Mouse (Mus musculus) intestine, embryonic 14.5 days (tissue): ENCODE measurements around the gene Pcdh15. TPM values are rescaled to one million over a fixed set of nuclear protein-coding genes. Genes with fewer than 3 reads are reported as not detected.

Experiments used
- ATAC-seq: fragments of 200-750 bp; cut with Nextera tagmentation; replicated peaks from 2 replicates; pipeline ENCODE4 v1.8.0; 2017; ENCODE audit warnings: low read depth, moderate number of reproducible peaks, moderate TSS enrichment, moderate library complexity; ENCODE audit not compliant: low FRiP score, low TSS enrichment
- DNase-seq: peaks from one replicate; pipeline ENCODE4 v3.0.0-alpha.2; 2018; ENCODE audit warnings: low spot score
- H3K27ac ChIP-seq: fragments of 300-500 bp; sonication (generic); 2 replicates; pipeline ENCODE4 v1.5.1; 2014; ENCODE audit warnings: low read depth, mild to moderate bottlenecking, control low read depth
- H3K27me3 ChIP-seq: fragments of 300-500 bp; sonication (generic); replicated peaks from 2 replicates; pipeline ENCODE4 v1.6.1; 2014; ENCODE audit warnings: low read length, control low read depth; ENCODE audit not compliant: control insufficient read depth, insufficient read depth
- H3K36me3 ChIP-seq: fragments of 300-500 bp; sonication (generic); 2 replicates; pipeline ENCODE4 v1.6.1; 2014; ENCODE audit warnings: low read length, control low read depth; ENCODE audit not compliant: control insufficient read depth, insufficient read depth
- H3K4me1 ChIP-seq: fragments of 300-500 bp; sonication (generic); replicated peaks from 2 replicates; pipeline ENCODE4 v1.6.1; 2014; ENCODE audit warnings: low read length, control low read depth, mixed read lengths; ENCODE audit not compliant: control insufficient read depth, insufficient read depth
- H3K4me2 ChIP-seq: fragments of 300-500 bp; sonication (generic); 2 replicates; pipeline ENCODE4 v1.6.1; 2014; ENCODE audit warnings: low read length
- H3K4me3 ChIP-seq: fragments of 300-500 bp; sonication (generic); 2 replicates; pipeline ENCODE4 v1.5.1; 2014; ENCODE audit warnings: low read depth, low read length, control low read depth, mixed read lengths
- H3K9ac ChIP-seq: fragments of 300-500 bp; sonication (generic); 2 replicates; pipeline ENCODE4 v1.6.1; 2014; ENCODE audit warnings: mild to moderate bottlenecking, low read length
- H3K9me3 ChIP-seq: fragments of 300-500 bp; sonication (generic); 2 replicates; pipeline ENCODE4 v1.6.1; 2016; ENCODE audit warnings: low read length, control low read depth; ENCODE audit not compliant: control insufficient read depth
- WGBS: fragments of 180-500 bp; shearing (Covaris S2); extraction: QIAGEN DNeasy Blood & Tissue Kit; methylation state at CpG from one replicate; pipeline ENCODE4 v1.1.7; 2014; 5-methylcytosine and 5-hydroxymethylcytosine counted together
- polyA plus RNA-seq: library from polyadenylated mRNA; unstranded; fragments of >200 nt; fragmentation: Nextera tagmentation; extraction: Ambion mirVana; gene quantifications from 2 replicates; pipeline ENCODE4 v1.2.1, GENCODE M21; 2014

Gene Pcdh15
- polyA plus RNA-seq, 1 experiment from 2014 or later = 2.6 TPM

GRCm38 (mm10) chr10:74569603-74570002, 1470.5 kb downstream of the Pcdh15 start:
- WGBS = 61% methylated on average over 3 of the region's 3 CpGs

DNA sequence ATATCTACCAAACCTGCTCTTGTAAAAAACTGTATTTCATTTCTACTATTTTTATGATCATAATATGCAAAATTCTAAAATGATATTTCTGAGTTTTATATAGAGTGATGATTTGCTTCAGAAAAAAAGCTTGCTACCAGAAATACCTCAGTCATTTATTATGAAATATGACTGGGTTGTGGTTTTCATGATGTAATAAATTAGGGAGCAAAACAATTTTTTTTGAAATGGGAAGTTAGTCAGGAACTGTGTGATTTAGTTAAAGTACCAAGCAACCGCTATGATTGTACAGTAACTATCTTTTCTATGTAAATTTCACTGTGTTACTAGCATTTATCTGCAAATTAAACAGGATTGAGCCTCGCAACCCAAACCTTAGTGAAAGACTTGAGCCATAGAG, 1480.8 kb downstream of the Pcdh15 start:
- ATAC-seq (no peak), DNase-seq (no peak)
- Histone ChIP-seq H3K4me2 (no peak overlapping the region), H3K4me1 (no peaks in the 10 kb centered on the region), H3K27me3 (no peaks in the 10 kb centered on the region), H3K27ac (no peak overlapping the region), H3K36me3 (no peaks in the 10 kb centered on the region), H3K9me3 (no peaks in the 10 kb centered on the region), H3K4me3 (no peak overlapping the region), H3K9ac (no peak overlapping the region)
- WGBS = 83% methylated on average over 2 of the region's 2 CpGs

More at GRCm38 (mm10) chr10:74569603-74570002, 1470.5 kb downstream of the Pcdh15 start:
- no peak for DNase-seq
- ATAC-seq = no peak
- no peaks in the 10 kb centered on the region for H3K36me3 ChIP-seq
- H3K4me1 ChIP-seq = no peaks in the 10 kb centered on the region
- no peak overlapping the region for H3K4me3 ChIP-seq
- H3K9me3 ChIP-seq = no peaks in the 10 kb centered on the region
- no peak overlapping the region for H3K4me2 ChIP-seq
- no peaks in the 10 kb centered on the region for H3K27me3 ChIP-seq
- no peak overlapping the region for H3K9ac ChIP-seq
- no peak overlapping the region for H3K27ac ChIP-seq

DNA sequence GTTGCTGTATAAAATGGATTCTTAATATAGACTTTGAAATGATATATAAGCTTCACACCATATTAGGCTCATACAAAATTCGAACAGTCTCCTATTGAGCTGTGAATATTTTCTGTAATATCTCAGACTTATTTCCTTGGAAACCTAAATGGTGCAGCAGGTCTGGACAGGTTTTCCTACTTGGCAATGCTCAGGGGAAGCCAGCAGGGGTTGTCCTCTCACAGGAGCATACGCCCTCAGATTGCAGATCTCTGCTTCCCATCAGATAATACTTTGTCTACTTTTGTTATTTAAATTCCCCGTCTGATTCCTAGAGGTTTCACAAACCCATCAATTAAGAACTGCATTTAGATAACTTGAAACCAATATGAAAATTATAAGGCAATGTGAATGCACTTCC, 1492.7 kb downstream of the Pcdh15 start:
- Histone ChIP-seq H3K4me1 (no peaks in the 10 kb centered on the region), H3K4me3 (no peak overlapping the region), H3K36me3 (no peaks in the 10 kb centered on the region), H3K9me3 (no peaks in the 10 kb centered on the region), H3K27me3 (no peaks in the 10 kb centered on the region), H3K4me2 (no peak overlapping the region), H3K9ac (no peak overlapping the region), H3K27ac (no peak overlapping the region)
- no peak for DNase-seq
- 82% methylated on average over 3 of the region's 3 CpGs for WGBS
- no peak for ATAC-seq

DNA sequence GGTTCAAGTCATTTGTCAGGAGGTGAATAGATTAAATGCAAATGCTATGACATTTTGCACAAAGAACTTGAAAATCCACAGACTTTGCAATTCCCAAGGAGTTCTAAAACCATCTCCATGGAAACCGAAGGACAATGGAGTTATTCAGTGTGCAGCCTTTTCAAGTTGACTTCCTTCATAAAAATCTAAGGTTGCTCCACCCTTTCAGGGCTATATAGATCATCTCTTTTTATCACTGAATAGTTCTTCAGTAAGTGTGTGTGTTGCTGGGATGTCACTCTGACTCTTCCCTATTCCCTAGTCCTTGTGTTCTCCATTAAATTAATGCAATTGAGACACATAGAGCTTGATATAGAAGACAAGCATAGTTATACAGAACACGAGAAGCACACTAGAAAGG, 1508.5 kb downstream of the Pcdh15 start:
- 88% methylated on average over 2 of the region's 2 CpGs for WGBS
- Histone ChIP-seq H3K9ac (no peak overlapping the region), H3K4me3 (no peak overlapping the region), H3K27ac (no peak overlapping the region), H3K4me2 (no peak overlapping the region), H3K9me3 (no peaks in the 10 kb centered on the region), H3K36me3 (no peaks in the 10 kb centered on the region), H3K4me1 (no peaks in the 10 kb centered on the region), H3K27me3 (no peaks in the 10 kb centered on the region)
- DNase-seq (no peak), ATAC-seq (no peak)

DNA sequence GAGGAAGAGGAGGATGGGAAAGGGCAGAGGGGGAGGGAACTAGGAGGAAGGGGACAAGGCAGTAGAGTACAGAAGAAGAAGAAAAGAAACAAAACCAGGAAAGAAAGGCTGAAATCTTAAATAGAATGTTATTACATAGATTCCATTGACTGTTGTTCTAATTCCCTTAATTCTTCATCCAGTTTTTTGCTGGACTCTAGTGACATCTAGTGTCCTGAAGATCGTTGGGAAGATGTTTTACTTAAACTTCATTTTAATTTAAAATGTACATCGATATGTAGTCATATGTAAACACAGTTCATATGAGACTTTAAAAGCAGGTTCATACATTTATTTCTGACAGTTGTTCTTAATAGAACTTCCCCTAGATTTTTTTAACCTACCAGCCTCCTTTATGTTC, 1522.7 kb downstream of the Pcdh15 start:
- no peaks in the 10 kb centered on the region for H3K4me1 ChIP-seq
- no peaks in the 10 kb centered on the region for H3K9me3 ChIP-seq
- WGBS = 37% methylated on average over 2 of the region's 2 CpGs
- H3K4me3 ChIP-seq = no peak overlapping the region
- DNase-seq (no peak), ATAC-seq (no peak)
- no peak overlapping the region for H3K27ac ChIP-seq
- no peaks in the 10 kb centered on the region for H3K27me3 ChIP-seq
- H3K4me2 ChIP-seq = no peak overlapping the region
- no peaks in the 10 kb centered on the region for H3K36me3 ChIP-seq
- no peak overlapping the region for H3K9ac ChIP-seq

GRCm38 (mm10) chr10:74625715-74626114, 1526.6 kb downstream of the Pcdh15 start:
- Histone ChIP-seq H3K9ac (no peak overlapping the region), H3K27ac (no peak overlapping the region), H3K4me3 (no peak overlapping the region), H3K4me2 (no peak overlapping the region), H3K9me3 (no peaks in the 10 kb centered on the region), H3K27me3 (no peaks in the 10 kb centered on the region), H3K36me3 (no peaks in the 10 kb centered on the region), H3K4me1 (no peaks in the 10 kb centered on the region)
- DNase-seq (no peak), ATAC-seq (no peak)
- 49% methylated on average over 4 of the region's 4 CpGs for WGBS

- no peak overlapping the region for H3K27ac ChIP-seq
- no peaks in the 10 kb centered on the region for H3K9me3 ChIP-seq
- H3K4me1 ChIP-seq = no peaks in the 10 kb centered on the region
- WGBS = 47% methylated on average over 10 of the region's 10 CpGs
- DNase-seq = no peak
- no peak overlapping the region for H3K4me3 ChIP-seq
- no peak overlapping the region for H3K4me2 ChIP-seq
- ATAC-seq = no peak
- H3K27me3 ChIP-seq = no peaks in the 10 kb centered on the region
- no peaks in the 10 kb centered on the region for H3K36me3 ChIP-seq
- H3K9ac ChIP-seq = no peak overlapping the region
Measured at GRCm38 (mm10) chr10:74626596-74626995, 1527.5 kb downstream of the Pcdh15 start.

- Histone ChIP-seq H3K36me3 (no peaks in the 10 kb centered on the region), H3K27ac (no peak overlapping the region), H3K4me1 (no peaks in the 10 kb centered on the region), H3K9ac (no peak overlapping the region), H3K9me3 (no peaks in the 10 kb centered on the region), H3K27me3 (no peaks in the 10 kb centered on the region), H3K4me2 (no peak overlapping the region), H3K4me3 (no peak overlapping the region)
- WGBS = 86% methylated on average over 9 of the region's 9 CpGs
- ATAC-seq = no peak
- DNase-seq = no peak
Measured at GRCm38 (mm10) chr10:74631314-74631713, 1532.2 kb downstream of the Pcdh15 start.

DNA sequence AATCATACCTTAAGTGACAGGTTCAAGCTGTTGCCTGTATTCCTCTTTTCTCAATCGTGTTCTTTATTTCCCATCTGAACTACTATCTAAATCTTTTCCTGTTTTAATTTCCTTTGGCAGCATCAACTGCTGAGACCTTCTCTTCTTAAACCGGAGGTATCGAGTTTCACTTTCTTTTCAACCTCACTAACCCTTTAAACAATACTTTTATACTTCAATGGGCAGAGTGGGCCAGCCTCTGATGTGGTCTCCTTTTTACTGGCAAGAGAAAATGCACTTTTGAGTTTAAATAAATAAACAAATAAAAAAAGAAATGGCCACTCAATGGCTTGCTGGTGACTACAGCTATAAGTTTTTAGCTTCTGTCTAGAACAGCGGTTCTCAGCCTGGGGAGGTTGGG, 1537.9 kb downstream of the Pcdh15 start:
- Histone ChIP-seq H3K4me2 (no peak overlapping the region), H3K27ac (no peak overlapping the region), H3K9me3 (no peaks in the 10 kb centered on the region), H3K36me3 (no peaks in the 10 kb centered on the region), H3K4me1 (no peaks in the 10 kb centered on the region), H3K27me3 (no peaks in the 10 kb centered on the region), H3K4me3 (no peak overlapping the region), H3K9ac (no peak overlapping the region)
- ATAC-seq = no peak
- no peak for DNase-seq
- WGBS = 65% methylated on average over 4 of the region's 4 CpGs
